Mouse (Mus musculus): Measurements from ENCODE around the gene Armh3. TPM values are rescaled to one million over a fixed set of nuclear protein-coding genes. Genes with fewer than 3 reads are reported as not detected.
"Not testable (repeated sequence)": the region's sequence is repeated elsewhere in the genome, so short reads cannot be mapped to it uniquely, and the experiment has no call there.

Gene Armh3
- polyA plus RNA-seq, 1 experiment = 22.0 TPM

- no peak for DNase-seq (ENCODE audit: low read depth)
These were observed 183.1 kb downstream of the Armh3 start for GRCm38 (mm10) chr19:45815170-45815569.

GRCm38 (mm10) chr19:45813801-45814200, 184.5 kb downstream of the Armh3 start:
- DNase-seq (ENCODE audit: low read depth) = peak; percentile 44
- TF ChIP-seq POLR2A (IDR thresholded peaks at IDR 0.05; ENCODE audit: borderline replicate concordance, extremely low read depth, insufficient read depth, insufficient read length, poor library complexity, severe bottlenecking) (no peak), CTCF (IDR thresholded peaks at IDR 0.05; ENCODE audit: borderline replicate concordance, extremely low read depth, insufficient read depth, insufficient read length) (no peak)

More at GRCm38 (mm10) chr19:45815170-45815569, 183.1 kb downstream of the Armh3 start:
- TF ChIP-seq POLR2A (IDR thresholded peaks at IDR 0.05; ENCODE audit: borderline replicate concordance, extremely low read depth, insufficient read depth, insufficient read length, poor library complexity, severe bottlenecking) (no peak), CTCF (IDR thresholded peaks at IDR 0.05; ENCODE audit: borderline replicate concordance, extremely low read depth, insufficient read depth, insufficient read length) (no peak)

GRCm38 (mm10) chr19:45813263-45813662, 185.0 kb downstream of the Armh3 start:
- TF ChIP-seq CTCF (IDR thresholded peaks at IDR 0.05; ENCODE audit: borderline replicate concordance, extremely low read depth, insufficient read depth, insufficient read length) = peak; percentile 89
- TF ChIP-seq POLR2A (IDR thresholded peaks at IDR 0.05; ENCODE audit: borderline replicate concordance, extremely low read depth, insufficient read depth, insufficient read length, poor library complexity, severe bottlenecking) = no peak
- DNase-seq (ENCODE audit: low read depth) = peak; percentile 85

GRCm38 (mm10) chr19:45812673-45813252, 185.5 kb downstream of the Armh3 start:
- TF ChIP-seq CTCF (IDR thresholded peaks at IDR 0.05; ENCODE audit: borderline replicate concordance, extremely low read depth, insufficient read depth, insufficient read length) (no peak), POLR2A (IDR thresholded peaks at IDR 0.05; ENCODE audit: borderline replicate concordance, extremely low read depth, insufficient read depth, insufficient read length, poor library complexity, severe bottlenecking) (no peak)
- DNase-seq (ENCODE audit: low read depth) = peak; percentile 79

GRCm38 (mm10) chr19:45812115-45812514, 186.2 kb downstream of the Armh3 start:
- TF ChIP-seq CTCF (IDR thresholded peaks at IDR 0.05; ENCODE audit: borderline replicate concordance, extremely low read depth, insufficient read depth, insufficient read length) (no peak), POLR2A (IDR thresholded peaks at IDR 0.05; ENCODE audit: borderline replicate concordance, extremely low read depth, insufficient read depth, insufficient read length, poor library complexity, severe bottlenecking) (no peak)
- peak; percentile 50 for DNase-seq (ENCODE audit: low read depth)

GRCm38 (mm10) chr19:45811028-45811674, 187.1 kb downstream of the Armh3 start:
- TF ChIP-seq POLR2A (IDR thresholded peaks at IDR 0.05; ENCODE audit: borderline replicate concordance, extremely low read depth, insufficient read depth, insufficient read length, poor library complexity, severe bottlenecking) (no peak), CTCF (IDR thresholded peaks at IDR 0.05; ENCODE audit: borderline replicate concordance, extremely low read depth, insufficient read depth, insufficient read length) (no peak)
- no peak for DNase-seq (ENCODE audit: low read depth)

- TF ChIP-seq POLR2A (IDR thresholded peaks at IDR 0.05; ENCODE audit: borderline replicate concordance, extremely low read depth, insufficient read depth, insufficient read length, poor library complexity, severe bottlenecking) (no peak), CTCF (IDR thresholded peaks at IDR 0.05; ENCODE audit: borderline replicate concordance, extremely low read depth, insufficient read depth, insufficient read length) (no peak)
- no peak for DNase-seq (ENCODE audit: low read depth)
These were observed 190.6 kb downstream of the Armh3 start for GRCm38 (mm10) chr19:45807732-45808131.

- not testable (repeated sequence) for DNase-seq (ENCODE audit: low read depth)
These were observed 192.5 kb downstream of the Armh3 start for GRCm38 (mm10) chr19:45805817-45806216.

- TF ChIP-seq POLR2A (IDR thresholded peaks at IDR 0.05; ENCODE audit: borderline replicate concordance, extremely low read depth, insufficient read depth, insufficient read length, poor library complexity, severe bottlenecking) (no peak), CTCF (IDR thresholded peaks at IDR 0.05; ENCODE audit: borderline replicate concordance, extremely low read depth, insufficient read depth, insufficient read length) (peak; percentile 83)
- DNase-seq (ENCODE audit: low read depth) = peak; percentile 53
These were observed 193.5 kb downstream of the Armh3 start for GRCm38 (mm10) chr19:45804593-45805368.

GRCm38 (mm10) chr19:45803408-45803807, 194.9 kb downstream of the Armh3 start:
- no peak for DNase-seq (ENCODE audit: low read depth)
- TF ChIP-seq POLR2A (IDR thresholded peaks at IDR 0.05; ENCODE audit: borderline replicate concordance, extremely low read depth, insufficient read depth, insufficient read length, poor library complexity, severe bottlenecking) (no peak), CTCF (IDR thresholded peaks at IDR 0.05; ENCODE audit: borderline replicate concordance, extremely low read depth, insufficient read depth, insufficient read length) (no peak)

GRCm38 (mm10) chr19:45802702-45803101, 195.6 kb downstream of the Armh3 start:
- DNase-seq (ENCODE audit: low read depth) = no peak
- no peak for TF ChIP-seq POLR2A (IDR thresholded peaks at IDR 0.05; ENCODE audit: borderline replicate concordance, extremely low read depth, insufficient read depth, insufficient read length, poor library complexity, severe bottlenecking)
- TF ChIP-seq CTCF (IDR thresholded peaks at IDR 0.05; ENCODE audit: borderline replicate concordance, extremely low read depth, insufficient read depth, insufficient read length) = no peak

Measured in brain, embryonic 14.5 days (tissue).